Mouse (Mus musculus) kidney, embryonic 16.5 days (tissue): ENCODE results near the gene Bud13. TPM values are rescaled to one million over a fixed set of nuclear protein-coding genes. Genes with fewer than 3 reads are reported as not detected.

Experiments used
- ATAC-seq: fragments of 200-750 bp; cut with Nextera tagmentation; 2 replicates; pipeline ENCODE4 v1.8.0; 2017; ENCODE audit warnings: moderate TSS enrichment; ENCODE audit not compliant: low FRiP score, low TSS enrichment
- H3K27ac ChIP-seq: fragments of 300-500 bp; sonication (generic); 2 replicates; pipeline ENCODE4 v1.5.1; 2014; ENCODE audit warnings: low read length
- H3K27me3 ChIP-seq: fragments of 300-500 bp; sonication (generic); 2 replicates; pipeline ENCODE4 v1.6.1; 2014; ENCODE audit warnings: low read length, control low read depth, mixed read lengths; ENCODE audit not compliant: insufficient read depth
- H3K36me3 ChIP-seq: fragments of 300-500 bp; sonication (generic); 2 replicates; pipeline ENCODE4 v1.6.1; 2014; ENCODE audit warnings: low read length, control low read depth, mixed read lengths; ENCODE audit not compliant: insufficient read depth
- H3K4me1 ChIP-seq: fragments of 300-500 bp; sonication (generic); 2 replicates; pipeline ENCODE4 v1.6.1; 2014; ENCODE audit warnings: low read length, control low read depth, mixed read lengths; ENCODE audit not compliant: insufficient read depth
- H3K4me2 ChIP-seq: fragments of 300-500 bp; sonication (generic); replicated peaks from 2 replicates; pipeline ENCODE4 v1.6.1; 2014; ENCODE audit warnings: low read depth, low read length
- H3K4me3 ChIP-seq: fragments of 300-500 bp; sonication (generic); 2 replicates; pipeline ENCODE4 v1.5.1; 2014; ENCODE audit warnings: mild to moderate bottlenecking, low read length
- H3K9ac ChIP-seq: fragments of 300-500 bp; sonication (generic); replicated peaks from 2 replicates; pipeline ENCODE4 v1.6.1; 2014; ENCODE audit warnings: low read length
- H3K9me3 ChIP-seq: fragments of 300-500 bp; sonication (generic); 2 replicates; pipeline ENCODE4 v1.6.1; 2016; ENCODE audit warnings: low read length, control low read depth
- WGBS: fragments of 180-500 bp; shearing (Covaris S2); extraction: QIAGEN DNeasy Blood & Tissue Kit; methylation state at CpG from one replicate; pipeline ENCODE4 v1.1.7; 2014; 5-methylcytosine and 5-hydroxymethylcytosine counted together
- polyA plus RNA-seq: library from polyadenylated mRNA; unstranded; fragments of >200 nt; fragmentation: Nextera tagmentation; extraction: Ambion mirVana; gene quantifications from 2 replicates; pipeline ENCODE4 v1.2.1, GENCODE M21; 2015

The Bud13 gene
- 25.6 and 29.6 TPM in 2 replicates for polyA plus RNA-seq

- Histone ChIP-seq H3K27me3 (no peaks in the 10 kb centered on the region), H3K9me3 (no peaks in the 10 kb centered on the region), H3K36me3 (peaks cover 54% of the 10 kb centered on the region), H3K4me2 (peak within 1 kb of the TSS; percentile 55), H3K9ac (peak within 1 kb of the TSS; percentile 89), H3K4me3 (peak within 1 kb of the TSS; percentile 68), H3K4me1 (peaks cover 16% of the 10 kb centered on the region), H3K27ac (peak within 1 kb of the TSS; percentile 86)
- peak; percentile 95 for ATAC-seq
- WGBS = under 1% methylated on average over 55 of the region's 55 CpGs
Measured at GRCm38 (mm10) chr9:46282631-46283436, at the start of gene Bud13. Bud13 (plus strand) TSS chr9:46283008.

GRCm38 (mm10) chr9:46235196-46235595, 47.6 kb upstream of the Bud13 start:
- H3K27me3 ChIP-seq = no peaks in the 10 kb centered on the region
- H3K9me3 ChIP-seq = no peaks in the 10 kb centered on the region
- H3K4me3 ChIP-seq = no peak overlapping the region
- no peaks in the 10 kb centered on the region for H3K36me3 ChIP-seq
- no peak overlapping the region for H3K27ac ChIP-seq
- H3K4me2 ChIP-seq = no peak overlapping the region
- peaks cover 7% of the 10 kb centered on the region for H3K4me1 ChIP-seq
- 74% methylated on average over 6 of the region's 6 CpGs for WGBS
- H3K9ac ChIP-seq = no peak overlapping the region
- ATAC-seq = 0 out of 2 replicates have a peak, but pooled peaks have one; percentile 39

- Histone ChIP-seq H3K27me3 (no peaks in the 10 kb centered on the region), H3K4me2 (no peak within 1 kb of the TSS), H3K4me3 (no peak within 1 kb of the TSS), H3K27ac (no peak within 1 kb of the TSS), H3K36me3 (no peaks in the 10 kb centered on the region), H3K9ac (no peak within 1 kb of the TSS), H3K9me3 (no peaks in the 10 kb centered on the region), H3K4me1 (peaks cover 5% of the 10 kb centered on the region)
- no peak for ATAC-seq
Measured at GRCm38 (mm10) chr9:46235596-46235648, 47.4 kb upstream of the Bud13 start, which contains the start of gene Apoc3. Apoc3 (minus strand) TSS chr9:46235636.

GRCm38 (mm10) chr9:46235649-46236048, 47.2 kb upstream of the Bud13 start:
- no peaks in the 10 kb centered on the region for H3K9me3 ChIP-seq
- H3K9ac ChIP-seq = no peak overlapping the region
- no peak overlapping the region for H3K4me2 ChIP-seq
- H3K27me3 ChIP-seq = no peaks in the 10 kb centered on the region
- 44% methylated on average over 4 of the region's 4 CpGs for WGBS
- ATAC-seq = no peak
- H3K27ac ChIP-seq = no peak overlapping the region
- H3K4me1 ChIP-seq = peaks cover 2% of the 10 kb centered on the region
- no peaks in the 10 kb centered on the region for H3K36me3 ChIP-seq
- no peak overlapping the region for H3K4me3 ChIP-seq

GRCm38 (mm10) chr9:46238850-46239249, 44.0 kb upstream of the Bud13 start:
- 85% methylated on average over 7 of the region's 7 CpGs for WGBS
- ATAC-seq = no peak

GRCm38 (mm10) chr9:46240526-46241153, 42.2 kb upstream of the Bud13 start, which contains the start of gene Apoa4:
Apoa4 (plus strand) TSS chr9:46240696.
- WGBS = 64% methylated on average over 7 of the region's 7 CpGs
- no peak within 1 kb of the TSS for H3K27ac ChIP-seq
- ATAC-seq = no peak
- no peak within 1 kb of the TSS for H3K4me3 ChIP-seq
- no peaks in the 10 kb centered on the region for H3K36me3 ChIP-seq
- H3K9me3 ChIP-seq = no peaks in the 10 kb centered on the region
- H3K4me2 ChIP-seq = no peak within 1 kb of the TSS
- H3K27me3 ChIP-seq = no peaks in the 10 kb centered on the region
- H3K9ac ChIP-seq = no peak within 1 kb of the TSS
- H3K4me1 ChIP-seq = no peaks in the 10 kb centered on the region

More at GRCm38 (mm10) chr9:46238850-46239249, 44.0 kb upstream of the Bud13 start:
- no peak overlapping the region for H3K27ac ChIP-seq
- H3K9me3 ChIP-seq = no peaks in the 10 kb centered on the region
- no peaks in the 10 kb centered on the region for H3K27me3 ChIP-seq
- H3K4me2 ChIP-seq = no peak overlapping the region
- no peak overlapping the region for H3K9ac ChIP-seq
- no peak overlapping the region for H3K4me3 ChIP-seq
- no peaks in the 10 kb centered on the region for H3K4me1 ChIP-seq
- no peaks in the 10 kb centered on the region for H3K36me3 ChIP-seq

GRCm38 (mm10) chr9:46241818-46242217, 41.0 kb upstream of the Bud13 start:
- H3K4me1 ChIP-seq = no peaks in the 10 kb centered on the region
- H3K27ac ChIP-seq = no peak overlapping the region
- no peak overlapping the region for H3K4me3 ChIP-seq
- H3K9ac ChIP-seq = no peak overlapping the region
- no peak overlapping the region for H3K4me2 ChIP-seq
- no peaks in the 10 kb centered on the region for H3K27me3 ChIP-seq
- WGBS = 68% methylated on average over 2 of the region's 2 CpGs
- no peaks in the 10 kb centered on the region for H3K9me3 ChIP-seq
- ATAC-seq = no peak
- H3K36me3 ChIP-seq = no peaks in the 10 kb centered on the region

GRCm38 (mm10) chr9:46243122-46243521, 39.7 kb upstream of the Bud13 start:
- no peaks in the 10 kb centered on the region for H3K36me3 ChIP-seq
- no peak overlapping the region for H3K4me2 ChIP-seq
- no peaks in the 10 kb centered on the region for H3K4me1 ChIP-seq
- no peak overlapping the region for H3K4me3 ChIP-seq
- ATAC-seq = no peak
- 50% methylated on average over 4 of the region's 4 CpGs for WGBS
- H3K9me3 ChIP-seq = no peaks in the 10 kb centered on the region
- H3K27ac ChIP-seq = no peak overlapping the region
- H3K27me3 ChIP-seq = no peaks in the 10 kb centered on the region
- H3K9ac ChIP-seq = no peak overlapping the region

- Histone ChIP-seq H3K9me3 (no peaks in the 10 kb centered on the region), H3K36me3 (no peaks in the 10 kb centered on the region), H3K27ac (no peak overlapping the region), H3K4me1 (no peaks in the 10 kb centered on the region), H3K27me3 (no peaks in the 10 kb centered on the region), H3K4me3 (no peak overlapping the region), H3K9ac (no peak overlapping the region), H3K4me2 (no peak overlapping the region)
- 49% methylated on average over 8 of the region's 8 CpGs for WGBS
- ATAC-seq = no peak
Measured at GRCm38 (mm10) chr9:46243584-46243983, 39.2 kb upstream of the Bud13 start.

- 21% methylated on average over 11 of the region's 11 CpGs for WGBS
- Histone ChIP-seq H3K27me3 (no peaks in the 10 kb centered on the region), H3K9me3 (no peaks in the 10 kb centered on the region), H3K4me1 (no peaks in the 10 kb centered on the region), H3K9ac (no peak overlapping the region), H3K27ac (no peak overlapping the region), H3K4me2 (no peak overlapping the region), H3K36me3 (no peaks in the 10 kb centered on the region), H3K4me3 (no peak overlapping the region)
- 0 out of 2 replicates have a peak, but pooled peaks have one; percentile 82 for ATAC-seq
Measured at GRCm38 (mm10) chr9:46246752-46247324, 36.0 kb upstream of the Bud13 start.
